Mouse (Mus musculus) hindbrain, embryonic 15.5 days (tissue): ENCODE data around the gene Cacna1h. TPM values are rescaled to one million over a fixed set of nuclear protein-coding genes. Genes with fewer than 3 reads are reported as not detected.

Experiments
- ATAC-seq: fragments of 200-750 bp; cut with Nextera tagmentation; 2 replicates; pipeline ENCODE4 v1.8.0; 2017; ENCODE audit warnings: low read depth, moderate number of reproducible peaks, moderate TSS enrichment; ENCODE audit not compliant: low FRiP score
- H3K27ac ChIP-seq: fragments of 300-500 bp; sonication (generic); replicated peaks from 2 replicates; pipeline ENCODE4 v1.5.1; 2015; ENCODE audit warnings: mild to moderate bottlenecking, inconsistent platforms
- H3K27me3 ChIP-seq: fragments of 300-500 bp; sonication (generic); 2 replicates; pipeline ENCODE4 v1.6.1; 2015; ENCODE audit warnings: control low read depth, inconsistent platforms
- H3K36me3 ChIP-seq: fragments of 300-500 bp; sonication (generic); 2 replicates; pipeline ENCODE4 v1.6.1; 2015; ENCODE audit warnings: control low read depth, inconsistent platforms
- H3K4me1 ChIP-seq: fragments of 300-500 bp; sonication (generic); replicated peaks from 2 replicates; pipeline ENCODE4 v1.6.1; 2015; ENCODE audit warnings: control low read depth, inconsistent platforms
- H3K4me2 ChIP-seq: fragments of 300-500 bp; sonication (generic); 2 replicates; pipeline ENCODE4 v1.6.1; 2015; ENCODE audit warnings: moderate library complexity, mild to moderate bottlenecking, inconsistent platforms
- H3K4me3 ChIP-seq: fragments of 300-500 bp; sonication (generic); 2 replicates; pipeline ENCODE4 v1.5.1; 2015; ENCODE audit warnings: mild to moderate bottlenecking, inconsistent platforms
- H3K9ac ChIP-seq: fragments of 300-500 bp; sonication (generic); 2 replicates; pipeline ENCODE4 v1.6.1; 2015; ENCODE audit warnings: inconsistent platforms
- H3K9me3 ChIP-seq: fragments of 300-500 bp; sonication (generic); 2 replicates; pipeline ENCODE4 v1.6.1; 2016; ENCODE audit warnings: control low read depth, inconsistent platforms
- WGBS: fragments of 180-500 bp; shearing (Covaris S2); methylation state at CpG from one replicate; pipeline ENCODE4 v1.1.7; 2015; 5-methylcytosine and 5-hydroxymethylcytosine counted together
- polyA plus RNA-seq: library from polyadenylated mRNA; unstranded; fragments of >200 nt; fragmentation: Nextera tagmentation; extraction: Ambion mirVana; gene quantifications from 2 replicates; pipeline ENCODE4 v1.2.1, GENCODE M21; 2015

Cacna1h gene
- polyA plus RNA-seq, 1 experiment from 2014 or later, result 10.6 TPM

- 0 out of 2 replicates have a peak overlapping the region, but pooled peaks have one; percentile 9 for H3K4me2 ChIP-seq
- H3K27ac ChIP-seq, result peak overlapping the region; percentile 31; the same call in 1 of the 2 replicates
- H3K9me3 ChIP-seq, result no peaks in the 10 kb centered on the region
- no peak overlapping the region for H3K9ac ChIP-seq
- ATAC-seq, result no peak
- peaks cover 62% of the 10 kb centered on the region for H3K4me1 ChIP-seq
- no peaks in the 10 kb centered on the region for H3K36me3 ChIP-seq
- no peak overlapping the region for H3K4me3 ChIP-seq
- WGBS, result 18% methylated on average over 3 of the region's 3 CpGs
- H3K27me3 ChIP-seq, result no peaks in the 10 kb centered on the region
These were observed 17.4 kb downstream of the Cacna1h start for GRCm38 (mm10) chr17:25416219-25416618.

- peak; percentile 24; the same call in 1 of the 2 replicates for ATAC-seq
- no peaks in the 10 kb centered on the region for H3K36me3 ChIP-seq
- peaks cover 68% of the 10 kb centered on the region for H3K4me1 ChIP-seq
- no peaks in the 10 kb centered on the region for H3K9me3 ChIP-seq
- peak overlapping the region; percentile 31; the same call in 1 of the 2 replicates for H3K27ac ChIP-seq
- H3K4me3 ChIP-seq, result no peak overlapping the region
- 8% methylated on average over 6 of the region's 6 CpGs for WGBS
- H3K4me2 ChIP-seq, result 0 out of 2 replicates have a peak overlapping the region, but pooled peaks have one; percentile 9
- H3K27me3 ChIP-seq, result no peaks in the 10 kb centered on the region
- H3K9ac ChIP-seq, result no peak overlapping the region
These were observed 18.1 kb downstream of the Cacna1h start for GRCm38 (mm10) chr17:25415421-25415913.

- Histone ChIP-seq H3K9ac (no peak overlapping the region), H3K27ac (0 out of 2 replicates have a peak overlapping the region, but pooled peaks have one; percentile 12), H3K4me3 (no peak overlapping the region), H3K4me2 (no peak overlapping the region), H3K9me3 (no peaks in the 10 kb centered on the region), H3K27me3 (no peaks in the 10 kb centered on the region), H3K4me1 (peaks cover 71% of the 10 kb centered on the region), H3K36me3 (no peaks in the 10 kb centered on the region)
- WGBS, result 47% methylated on average over 3 of the region's 3 CpGs
- no peak for ATAC-seq
These were observed 18.7 kb downstream of the Cacna1h start for GRCm38 (mm10) chr17:25414917-25415316.

- H3K27me3 ChIP-seq, result no peaks in the 10 kb centered on the region
- no peak for ATAC-seq
- no peak overlapping the region for H3K4me3 ChIP-seq
- WGBS, result 81% methylated on average over 4 of the region's 4 CpGs
- H3K4me1 ChIP-seq, result peaks cover 71% of the 10 kb centered on the region
- H3K4me2 ChIP-seq, result no peak overlapping the region
- H3K9me3 ChIP-seq, result no peaks in the 10 kb centered on the region
- no peak overlapping the region for H3K9ac ChIP-seq
- no peaks in the 10 kb centered on the region for H3K36me3 ChIP-seq
- no peak overlapping the region for H3K27ac ChIP-seq
These were observed 19.4 kb downstream of the Cacna1h start for GRCm38 (mm10) chr17:25414209-25414608.

- Histone ChIP-seq H3K27me3 (no peaks in the 10 kb centered on the region), H3K27ac (peak overlapping the region; percentile 56), H3K4me1 (peaks cover 72% of the 10 kb centered on the region), H3K36me3 (no peaks in the 10 kb centered on the region), H3K4me2 (no peak overlapping the region), H3K4me3 (no peak overlapping the region), H3K9ac (no peak overlapping the region), H3K9me3 (no peaks in the 10 kb centered on the region)
- no peak for ATAC-seq
- 66% methylated on average over 4 of the region's 4 CpGs for WGBS
These were observed 22.3 kb downstream of the Cacna1h start for GRCm38 (mm10) chr17:25411251-25411650.

- no peak for ATAC-seq
- Histone ChIP-seq H3K4me3 (no peak overlapping the region), H3K4me1 (peaks cover 72% of the 10 kb centered on the region)
These were observed 22.8 kb downstream of the Cacna1h start for GRCm38 (mm10) chr17:25410786-25411185.

GRCm38 (mm10) chr17:25410180-25410579 is 23.4 kb downstream of the Cacna1h start:
- H3K9me3 ChIP-seq, result no peaks in the 10 kb centered on the region
- no peaks in the 10 kb centered on the region for H3K36me3 ChIP-seq
- no peak for ATAC-seq
- H3K27ac ChIP-seq, result peak overlapping the region; percentile 56; the same call in 1 of the 2 replicates
- H3K4me3 ChIP-seq, result no peak overlapping the region
- WGBS, result 81% methylated on average over 6 of the region's 6 CpGs
- H3K9ac ChIP-seq, result no peak overlapping the region
- H3K27me3 ChIP-seq, result no peaks in the 10 kb centered on the region
- peaks cover 72% of the 10 kb centered on the region for H3K4me1 ChIP-seq
- no peak overlapping the region for H3K4me2 ChIP-seq

More at GRCm38 (mm10) chr17:25410786-25411185, 22.8 kb downstream of the Cacna1h start:
- peak overlapping the region; percentile 56 for H3K27ac ChIP-seq
- no peaks in the 10 kb centered on the region for H3K36me3 ChIP-seq
- H3K9me3 ChIP-seq, result no peaks in the 10 kb centered on the region
- H3K4me2 ChIP-seq, result no peak overlapping the region
- no peak overlapping the region for H3K9ac ChIP-seq
- 25% methylated on average over 7 of the region's 7 CpGs for WGBS
- no peaks in the 10 kb centered on the region for H3K27me3 ChIP-seq

- H3K4me2 ChIP-seq, result no peak overlapping the region
- no peak for ATAC-seq
- 50% methylated on average over 7 of the region's 7 CpGs for WGBS
- no peaks in the 10 kb centered on the region for H3K27me3 ChIP-seq
- H3K4me1 ChIP-seq, result peaks cover 72% of the 10 kb centered on the region
- H3K27ac ChIP-seq, result peak overlapping the region; percentile 56
- H3K9ac ChIP-seq, result no peak overlapping the region
- no peaks in the 10 kb centered on the region for H3K9me3 ChIP-seq
- no peaks in the 10 kb centered on the region for H3K36me3 ChIP-seq
- H3K4me3 ChIP-seq, result no peak overlapping the region
These were observed 24.0 kb downstream of the Cacna1h start for GRCm38 (mm10) chr17:25409621-25410020.

- no peak overlapping the region for H3K9ac ChIP-seq
- no peak overlapping the region for H3K4me3 ChIP-seq
- H3K27me3 ChIP-seq, result no peaks in the 10 kb centered on the region
- no peak for ATAC-seq
- WGBS, result 85% methylated on average over 7 of the region's 7 CpGs
- H3K36me3 ChIP-seq, result no peaks in the 10 kb centered on the region
- no peak overlapping the region for H3K27ac ChIP-seq
- H3K4me2 ChIP-seq, result no peak overlapping the region
- H3K4me1 ChIP-seq, result peaks cover 74% of the 10 kb centered on the region
- H3K9me3 ChIP-seq, result no peaks in the 10 kb centered on the region
These were observed 25.1 kb downstream of the Cacna1h start for GRCm38 (mm10) chr17:25408302-25408999.

GRCm38 (mm10) chr17:25407352-25407751 is 26.2 kb downstream of the Cacna1h start:
- peak overlapping the region; percentile 3; the same call in 1 of the 2 replicates for H3K4me2 ChIP-seq
- no peak overlapping the region for H3K4me3 ChIP-seq
- no peaks in the 10 kb centered on the region for H3K9me3 ChIP-seq
- WGBS, result 51% methylated on average over 4 of the region's 4 CpGs
- H3K27me3 ChIP-seq, result no peaks in the 10 kb centered on the region
- no peak for ATAC-seq
- H3K4me1 ChIP-seq, result peaks cover 74% of the 10 kb centered on the region
- 0 out of 2 replicates have a peak overlapping the region, but pooled peaks have one; percentile 14 for H3K9ac ChIP-seq
- no peaks in the 10 kb centered on the region for H3K36me3 ChIP-seq
- peak overlapping the region; percentile 17; the same call in 1 of the 2 replicates for H3K27ac ChIP-seq

- no peak for ATAC-seq
- Histone ChIP-seq H3K9me3 (no peaks in the 10 kb centered on the region), H3K27me3 (0 out of 2 replicates have a peak, but pooled peaks cover 1% of the 10 kb centered on the region), H3K36me3 (no peaks in the 10 kb centered on the region), H3K4me1 (peaks cover 76% of the 10 kb centered on the region), H3K9ac (no peak overlapping the region), H3K27ac (peak overlapping the region; percentile 40), H3K4me2 (no peak overlapping the region), H3K4me3 (no peak overlapping the region)
- WGBS, result 4% methylated on average over 6 of the region's 6 CpGs
These were observed 27.6 kb downstream of the Cacna1h start for GRCm38 (mm10) chr17:25406011-25406441.

- H3K36me3 ChIP-seq, result no peaks in the 10 kb centered on the region
- H3K27me3 ChIP-seq, result 0 out of 2 replicates have a peak, but pooled peaks cover 5% of the 10 kb centered on the region
- H3K4me2 ChIP-seq, result no peak overlapping the region
- peaks cover 70% of the 10 kb centered on the region for H3K4me1 ChIP-seq
- WGBS, result 7% methylated on average over 10 of the region's 10 CpGs
- no peaks in the 10 kb centered on the region for H3K9me3 ChIP-seq
- no peak overlapping the region for H3K4me3 ChIP-seq
- ATAC-seq, result no peak; the same call in 1 of the 2 replicates
- no peak overlapping the region; the same call in 1 of the 2 replicates for H3K9ac ChIP-seq
- H3K27ac ChIP-seq, result peak overlapping the region; percentile 40
These were observed 28.2 kb downstream of the Cacna1h start for GRCm38 (mm10) chr17:25405224-25405895.
